Mouse (Mus musculus): ENCODE data around the gene Sptbn2.
A peak's percentile ranks its signal among the peaks of the same experiment; 100 is the strongest.

The Sptbn2 gene

GRCm38 (mm10) chr19:4711098-4711600 lies at the start of gene Sptbn2:
Gene Sptbn2 (plus strand): TSS chr19:4711167.
- no peak for DNase-seq (ENCODE audit: low read depth, low spot score)

- peak; percentile 11 for DNase-seq (ENCODE audit: low read depth, low spot score)
Observed at GRCm38 (mm10) chr19:4666815-4667214, 44.2 kb upstream of the Sptbn2 start.

GRCm38 (mm10) chr19:4670776-4671175 lies 40.2 kb upstream of the Sptbn2 start:
- DNase-seq (ENCODE audit: low read depth, low spot score) = no peak

GRCm38 (mm10) chr19:4672401-4672800 lies 38.6 kb upstream of the Sptbn2 start:
- no peak for DNase-seq (ENCODE audit: low read depth, low spot score)

- no peak for DNase-seq (ENCODE audit: low read depth, low spot score)
Observed at GRCm38 (mm10) chr19:4694346-4694745, 16.6 kb upstream of the Sptbn2 start.

- DNase-seq (ENCODE audit: low read depth, low spot score) = no peak
Observed at GRCm38 (mm10) chr19:4697121-4697520, 13.8 kb upstream of the Sptbn2 start.

- no peak for DNase-seq (ENCODE audit: low read depth, low spot score)
Observed at GRCm38 (mm10) chr19:4697721-4698120, 13.2 kb upstream of the Sptbn2 start.

GRCm38 (mm10) chr19:4698205-4698677 lies 12.7 kb upstream of the Sptbn2 start, which contains the start of gene Gm960:
Gene Gm960 (minus strand): TSS chr19:4698668.
- DNase-seq (ENCODE audit: low read depth, low spot score) = peak; percentile 69

GRCm38 (mm10) chr19:4698856-4699255 lies 12.1 kb upstream of the Sptbn2 start:
- no peak for DNase-seq (ENCODE audit: low read depth, low spot score)

- no peak for DNase-seq (ENCODE audit: low read depth, low spot score)
Observed at GRCm38 (mm10) chr19:4699821-4700220, 11.1 kb upstream of the Sptbn2 start.

GRCm38 (mm10) chr19:4700656-4701055 lies 10.3 kb upstream of the Sptbn2 start:
- DNase-seq (ENCODE audit: low read depth, low spot score) = no peak

GRCm38 (mm10) chr19:4701221-4701620 lies 9.7 kb upstream of the Sptbn2 start:
- DNase-seq (ENCODE audit: low read depth, low spot score) = no peak

- DNase-seq (ENCODE audit: low read depth, low spot score) = peak; percentile 37
Observed at GRCm38 (mm10) chr19:4708765-4709164, 2.2 kb upstream of the Sptbn2 start.

GRCm38 (mm10) chr19:4711601-4712155 lies 711 bp downstream of the Sptbn2 start:
- peak; percentile 67 for DNase-seq (ENCODE audit: low read depth, low spot score)

- no peak for DNase-seq (ENCODE audit: low read depth, low spot score)
Observed at GRCm38 (mm10) chr19:4712156-4712780, 1.3 kb downstream of the Sptbn2 start.

- DNase-seq (ENCODE audit: low read depth, low spot score) = no peak
Observed at GRCm38 (mm10) chr19:4712781-4713526, 2.0 kb downstream of the Sptbn2 start.

- no peak for DNase-seq (ENCODE audit: low read depth, low spot score)
Observed at GRCm38 (mm10) chr19:4713886-4714285, 2.9 kb downstream of the Sptbn2 start.

GRCm38 (mm10) chr19:4716756-4717155 lies 5.8 kb downstream of the Sptbn2 start:
- no peak for DNase-seq (ENCODE audit: low read depth, low spot score)

GRCm38 (mm10) chr19:4717281-4717680 lies 6.3 kb downstream of the Sptbn2 start:
- DNase-seq (ENCODE audit: low read depth, low spot score) = no peak

- DNase-seq (ENCODE audit: low read depth, low spot score) = no peak
Observed at GRCm38 (mm10) chr19:4718716-4719115, 7.7 kb downstream of the Sptbn2 start.

GRCm38 (mm10) chr19:4719351-4719764 lies 8.4 kb downstream of the Sptbn2 start:
- DNase-seq (ENCODE audit: low read depth, low spot score) = no peak

GRCm38 (mm10) chr19:4720112-4720511 lies 9.1 kb downstream of the Sptbn2 start:
- DNase-seq (ENCODE audit: low read depth, low spot score) = no peak
